Mouse (Mus musculus) forebrain, embryonic 16.5 days (tissue): ENCODE measurements around the gene Osbpl6. TPM values are rescaled to one million over a fixed set of nuclear protein-coding genes. Genes with fewer than 3 reads are reported as not detected.

Experiments
- ATAC-seq: fragments of 200-750 bp; cut with Nextera tagmentation; 2 replicates; pipeline ENCODE4 v1.8.0; 2017; ENCODE audit warnings: mild to moderate bottlenecking, moderate library complexity
- H3K27ac ChIP-seq: fragments of 300-500 bp; sonication (generic); 2 replicates; pipeline ENCODE4 v1.5.1; 2014; ENCODE audit warnings: low read length, control low read depth
- H3K27me3 ChIP-seq: fragments of 300-500 bp; sonication (generic); replicated peaks from 2 replicates; pipeline ENCODE4 v1.6.1; 2014; ENCODE audit warnings: low read length; ENCODE audit not compliant: control insufficient read depth, insufficient read depth
- H3K36me3 ChIP-seq: fragments of 300-500 bp; sonication (generic); 2 replicates; pipeline ENCODE4 v1.6.1; 2014; ENCODE audit not compliant: control insufficient read depth, insufficient read depth
- H3K4me1 ChIP-seq: fragments of 300-500 bp; sonication (generic); replicated peaks from 2 replicates; pipeline ENCODE4 v1.6.1; 2014; ENCODE audit warnings: low read length; ENCODE audit not compliant: control insufficient read depth, insufficient read depth
- H3K4me2 ChIP-seq: fragments of 300-500 bp; sonication (generic); 2 replicates; pipeline ENCODE4 v1.6.1; 2014; ENCODE audit warnings: mild to moderate bottlenecking, low read length, control low read depth
- H3K4me3 ChIP-seq: fragments of 300-500 bp; sonication (generic); replicated peaks from 2 replicates; pipeline ENCODE4 v1.5.1; 2014; ENCODE audit warnings: mild to moderate bottlenecking, low read length, control low read depth
- H3K9ac ChIP-seq: fragments of 300-500 bp; sonication (generic); replicated peaks from 2 replicates; pipeline ENCODE4 v1.6.1; 2014; ENCODE audit warnings: low read depth, low read length, control low read depth
- H3K9me3 ChIP-seq: fragments of 300-500 bp; sonication (generic); 2 replicates; pipeline ENCODE4 v1.6.1; 2016; ENCODE audit warnings: low read length; ENCODE audit not compliant: control insufficient read depth
- WGBS: fragments of 180-500 bp; shearing (Covaris S2); extraction: QIAGEN DNeasy Blood & Tissue Kit; methylation state at CpG from one replicate; pipeline ENCODE4 v1.1.7; 2014; 5-methylcytosine and 5-hydroxymethylcytosine counted together
- polyA plus RNA-seq: library from polyadenylated mRNA; unstranded; fragments of >200 nt; fragmentation: Nextera tagmentation; extraction: Ambion mirVana; gene quantifications from 2 replicates; pipeline ENCODE4 v1.2.1, GENCODE M21; 2015

The Osbpl6 gene
- polyA plus RNA-seq, 1 experiment from 2014 or later, result 28.0 TPM

GRCm38 (mm10) chr2:76470391-76470790, 64.1 kb downstream of the Osbpl6 start:
- H3K36me3 ChIP-seq, result no peaks in the 10 kb centered on the region
- H3K27ac ChIP-seq, result no peak overlapping the region
- no peak overlapping the region for H3K4me2 ChIP-seq
- no peaks in the 10 kb centered on the region for H3K27me3 ChIP-seq
- no peak for ATAC-seq
- 77% methylated on average over 9 of the region's 9 CpGs for WGBS
- no peaks in the 10 kb centered on the region for H3K9me3 ChIP-seq
- H3K9ac ChIP-seq, result no peak overlapping the region
- H3K4me1 ChIP-seq, result no peaks in the 10 kb centered on the region
- H3K4me3 ChIP-seq, result no peak overlapping the region

GRCm38 (mm10) chr2:76475788-76476187, 69.5 kb downstream of the Osbpl6 start:
- H3K4me1 ChIP-seq, result no peaks in the 10 kb centered on the region
- no peak overlapping the region for H3K4me3 ChIP-seq
- no peak overlapping the region for H3K9ac ChIP-seq
- no peaks in the 10 kb centered on the region for H3K9me3 ChIP-seq
- ATAC-seq, result no peak
- H3K27ac ChIP-seq, result no peak overlapping the region
- no peaks in the 10 kb centered on the region for H3K36me3 ChIP-seq
- H3K27me3 ChIP-seq, result no peaks in the 10 kb centered on the region
- 63% methylated on average over 1 of the region's 1 CpGs for whole genome bisulfite sequencing
- H3K4me2 ChIP-seq, result no peak overlapping the region

GRCm38 (mm10) chr2:76488764-76489163, 82.5 kb downstream of the Osbpl6 start:
- H3K9ac ChIP-seq, result no peak overlapping the region
- WGBS, result 42% methylated on average over 4 of the region's 4 CpGs
- ATAC-seq, result no peak

GRCm38 (mm10) chr2:76490198-76490597, 83.9 kb downstream of the Osbpl6 start:
- Histone ChIP-seq H3K27ac (no peak overlapping the region), H3K9ac (no peak overlapping the region), H3K27me3 (no peaks in the 10 kb centered on the region), H3K36me3 (no peaks in the 10 kb centered on the region), H3K4me3 (no peak overlapping the region), H3K4me1 (0 out of 2 replicates have a peak, but pooled peaks cover 2% of the 10 kb centered on the region), H3K4me2 (no peak overlapping the region), H3K9me3 (no peaks in the 10 kb centered on the region)
- 88% methylated on average over 8 of the region's 8 CpGs for WGBS
- ATAC-seq, result no peak

More at GRCm38 (mm10) chr2:76488764-76489163, 82.5 kb downstream of the Osbpl6 start:
- Histone ChIP-seq H3K4me1 (0 out of 2 replicates have a peak, but pooled peaks cover 2% of the 10 kb centered on the region), H3K9me3 (no peaks in the 10 kb centered on the region), H3K4me3 (no peak overlapping the region), H3K27ac (no peak overlapping the region), H3K4me2 (no peak overlapping the region), H3K36me3 (no peaks in the 10 kb centered on the region), H3K27me3 (no peaks in the 10 kb centered on the region)

- 73% methylated on average over 6 of the region's 6 CpGs for WGBS
Observed at GRCm38 (mm10) chr2:76491371-76491770, 85.1 kb downstream of the Osbpl6 start.

GRCm38 (mm10) chr2:76492224-76492623, 85.9 kb downstream of the Osbpl6 start:
- ATAC-seq, result no peak
- H3K9ac ChIP-seq, result no peak overlapping the region
- H3K4me1 ChIP-seq, result 0 out of 2 replicates have a peak, but pooled peaks cover 2% of the 10 kb centered on the region
- H3K27me3 ChIP-seq, result no peaks in the 10 kb centered on the region
- no peak overlapping the region for H3K4me2 ChIP-seq
- H3K36me3 ChIP-seq, result no peaks in the 10 kb centered on the region
- 74% methylated on average over 7 of the region's 7 CpGs for WGBS
- H3K27ac ChIP-seq, result no peak overlapping the region
- H3K4me3 ChIP-seq, result no peak overlapping the region
- no peaks in the 10 kb centered on the region for H3K9me3 ChIP-seq

More at GRCm38 (mm10) chr2:76491371-76491770, 85.1 kb downstream of the Osbpl6 start:
- no peak overlapping the region for H3K4me3 ChIP-seq
- H3K27me3 ChIP-seq, result no peaks in the 10 kb centered on the region
- ATAC-seq, result no peak
- no peaks in the 10 kb centered on the region for H3K36me3 ChIP-seq
- no peak overlapping the region for H3K27ac ChIP-seq
- H3K9me3 ChIP-seq, result no peaks in the 10 kb centered on the region
- 0 out of 2 replicates have a peak, but pooled peaks cover 2% of the 10 kb centered on the region for H3K4me1 ChIP-seq
- H3K4me2 ChIP-seq, result no peak overlapping the region
- H3K9ac ChIP-seq, result no peak overlapping the region

- WGBS, result 73% methylated on average over 11 of the region's 11 CpGs
- H3K4me1 ChIP-seq, result 0 out of 2 replicates have a peak, but pooled peaks cover 2% of the 10 kb centered on the region
Observed at GRCm38 (mm10) chr2:76496006-76496748, 89.9 kb downstream of the Osbpl6 start.

GRCm38 (mm10) chr2:76496749-76497140, 90.4 kb downstream of the Osbpl6 start:
- Histone ChIP-seq H3K9ac (no peak overlapping the region), H3K9me3 (no peaks in the 10 kb centered on the region), H3K4me3 (no peak overlapping the region), H3K27ac (no peak overlapping the region), H3K36me3 (no peaks in the 10 kb centered on the region), H3K4me1 (no peaks in the 10 kb centered on the region), H3K4me2 (no peak overlapping the region), H3K27me3 (no peaks in the 10 kb centered on the region)
- WGBS, result 87% methylated on average over 4 of the region's 4 CpGs
- no peak for ATAC-seq

More at GRCm38 (mm10) chr2:76496006-76496748, 89.9 kb downstream of the Osbpl6 start:
- Histone ChIP-seq H3K36me3 (no peaks in the 10 kb centered on the region), H3K9ac (no peak overlapping the region), H3K27ac (no peak overlapping the region), H3K4me3 (no peak overlapping the region), H3K4me2 (no peak overlapping the region), H3K27me3 (no peaks in the 10 kb centered on the region), H3K9me3 (no peaks in the 10 kb centered on the region)
- no peak for ATAC-seq

- Histone ChIP-seq H3K27me3 (no peaks in the 10 kb centered on the region), H3K4me2 (no peak overlapping the region), H3K4me1 (no peaks in the 10 kb centered on the region), H3K27ac (no peak overlapping the region), H3K9me3 (no peaks in the 10 kb centered on the region), H3K36me3 (no peaks in the 10 kb centered on the region), H3K4me3 (no peak overlapping the region), H3K9ac (no peak overlapping the region)
- ATAC-seq, result no peak
- WGBS, result 95% methylated on average over 11 of the region's 11 CpGs
Observed at GRCm38 (mm10) chr2:76498891-76499290, 92.6 kb downstream of the Osbpl6 start.
